ENCODE assay signal across 21 mouse cellular contexts in the genomic region with DNA sequence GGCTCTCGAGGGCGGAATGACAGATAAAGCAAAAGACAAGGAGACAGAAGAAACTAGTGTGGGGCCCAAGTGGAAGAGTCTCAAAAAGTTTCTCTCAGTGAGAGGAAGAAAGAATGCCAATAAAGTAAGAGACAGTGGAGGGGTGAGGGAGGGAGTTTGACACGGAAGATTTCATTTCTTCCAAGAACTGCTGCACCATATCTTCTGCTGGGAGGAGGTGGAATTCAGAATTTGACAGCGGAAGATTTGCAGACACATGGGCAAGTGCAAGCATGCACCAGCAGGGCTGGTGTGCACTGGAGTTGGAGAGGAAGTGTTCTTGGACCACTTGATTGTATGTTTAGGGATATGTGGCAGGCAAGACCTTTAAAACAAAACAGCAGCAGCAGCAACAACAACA.
DNase-seq lines count a peak whose midpoint lies in the region; ATAC-seq and TF ChIP-seq lines count a peak whose summit lies in the region.
"Had no signal": no experiment of that assay in that cellular context is flagged by ENCODE, and none has a peak within 500 bp of the region (broad histone marks: within the 10 kb centered on the region; RNA-seq: fewer than 3 reads in every experiment).

No protein-coding gene starts in this region.

- no peak overlapping the region for H3K9ac ChIP-seq in heart, embryonic 16.5 days (ENCODE audit: low read length)
- H3K9ac ChIP-seq in embryonic facial prominence, embryonic 14.5 days (ENCODE audit: low read depth, low read length) = no peak overlapping the region
- no peak overlapping the region for H3K9ac ChIP-seq in stomach, postnatal 0 days (ENCODE audit: low read length)
- H3K9ac ChIP-seq: liver, embryonic 13.5 days had no signal

- peak; percentile 64 for DNase-seq in heart, adult 11 months
- no peak for DNase-seq in heart, embryonic 10.5 days (ENCODE audit: low spot score)
- no peak for DNase-seq in heart, adult 18-20 months
- DNase-seq in embryonic facial prominence, embryonic 14.5 days (ENCODE audit: low spot score) = no peak
- DNase-seq in stomach, postnatal 0 days (ENCODE audit: low spot score) = no peak
- no peak for DNase-seq in gastrocnemius, adult 8-10 months (ENCODE audit: low spot score in 2 of 2)
- DNase-seq: adrenal gland, postnatal 36 days; B cell, adult 2 months; gastrocnemius, adult 2 months; layer of hippocampus, adult 9-11 months; liver, embryonic 13.5 days; lung, adult 2 months; right cerebral cortex, postnatal 14 days; thymus, postnatal 14 days had no signal

- WGBS in heart, embryonic 10.5 days = 59% methylated on average over 4 of the region's 4 CpGs
- WGBS in heart, embryonic 16.5 days = 51% methylated on average over 4 of the region's 4 CpGs
- 79% methylated on average over 4 of the region's 4 CpGs for WGBS in embryonic facial prominence, embryonic 14.5 days
- 66% methylated on average over 4 of the region's 4 CpGs for WGBS in stomach, postnatal 0 days

- no peaks in the 10 kb centered on the region for H3K27me3 ChIP-seq in heart, embryonic 10.5 days (ENCODE audit: insufficient read depth, poor library complexity, severe bottlenecking)
- H3K27me3 ChIP-seq in heart, embryonic 16.5 days (ENCODE audit: control insufficient read depth, insufficient read depth, low read length) = no peaks in the 10 kb centered on the region
- no peaks in the 10 kb centered on the region for H3K27me3 ChIP-seq in embryonic facial prominence, embryonic 14.5 days (replicated peaks; ENCODE audit: control insufficient read depth, insufficient read depth, low read length)
- no peaks in the 10 kb centered on the region for H3K27me3 ChIP-seq in stomach, postnatal 0 days (ENCODE audit: control insufficient read depth, insufficient read depth, low read length)
- H3K27me3 ChIP-seq: CH12.LX; liver, embryonic 13.5 days; Patski had no signal

- TF ChIP-seq EP300 in stomach, postnatal 0 days (optimal IDR thresholded peaks at IDR 0.05) = no peak

- H3K4me3 ChIP-seq in heart, embryonic 10.5 days = no peak overlapping the region
- H3K4me3 ChIP-seq in heart, embryonic 16.5 days (ENCODE audit: low read length) = no peak overlapping the region
- H3K4me3 ChIP-seq in embryonic facial prominence, embryonic 14.5 days (ENCODE audit: low read depth, low read length) = no peak overlapping the region
- no peak overlapping the region for H3K4me3 ChIP-seq in stomach, postnatal 0 days (ENCODE audit: low read depth, low read length)
- H3K4me3 ChIP-seq: gastrocnemius, adult 2 months; liver, embryonic 13.5 days had no signal

- H3K4me1 ChIP-seq in heart, embryonic 10.5 days = peaks cover 32% of the 10 kb centered on the region
- peaks cover 33% of the 10 kb centered on the region for H3K4me1 ChIP-seq in heart, embryonic 16.5 days (ENCODE audit: control insufficient read depth, insufficient read depth, low read length)
- peaks cover 27% of the 10 kb centered on the region for H3K4me1 ChIP-seq in embryonic facial prominence, embryonic 14.5 days (ENCODE audit: control insufficient read depth, insufficient read depth, low read length)
- 0 out of 2 replicates have a peak, but pooled peaks cover 10% of the 10 kb centered on the region for H3K4me1 ChIP-seq in stomach, postnatal 0 days (replicated peaks; ENCODE audit: control insufficient read depth, insufficient read depth)

- H3K27ac ChIP-seq in heart, embryonic 10.5 days = no peak overlapping the region
- peak overlapping the region; percentile 69 for H3K27ac ChIP-seq in heart, embryonic 16.5 days (ENCODE audit: low read length)
- 0 out of 2 replicates have a peak overlapping the region, but pooled peaks have one; percentile 10 for H3K27ac ChIP-seq in embryonic facial prominence, embryonic 14.5 days (replicated peaks; ENCODE audit: low read depth, low read length)
- H3K27ac ChIP-seq in stomach, postnatal 0 days (replicated peaks) = peak overlapping the region; percentile 61; the same call in 1 of the 2 replicates
- H3K27ac ChIP-seq: gastrocnemius, adult 2 months; hindbrain, postnatal 0 days; liver, embryonic 13.5 days had no signal

- no peak; the same call in 1 of the 2 replicates for ATAC-seq in heart, embryonic 16.5 days (replicated peaks; ENCODE audit: extremely low read depth, insufficient read depth, low FRiP score)
- ATAC-seq in embryonic facial prominence, embryonic 14.5 days (ENCODE audit: low read depth) = no peak
- no peak for ATAC-seq in stomach, postnatal 0 days (ENCODE audit: low FRiP score, low TSS enrichment)
- ATAC-seq: hindbrain, postnatal 0 days; intestine, embryonic 16.5 days; Patski had no signal

- H3K9me3 ChIP-seq in heart, embryonic 10.5 days = no peaks in the 10 kb centered on the region
- no peaks in the 10 kb centered on the region for H3K9me3 ChIP-seq in heart, embryonic 16.5 days (replicated peaks; ENCODE audit: control insufficient read depth, low read length)
- H3K9me3 ChIP-seq in embryonic facial prominence, embryonic 14.5 days (ENCODE audit: control insufficient read depth, low read length) = no peaks in the 10 kb centered on the region
- H3K9me3 ChIP-seq in stomach, postnatal 0 days (ENCODE audit: control insufficient read depth, low read length) = no peaks in the 10 kb centered on the region
- H3K9me3 ChIP-seq: liver, embryonic 13.5 days had no signal

- no peaks in the 10 kb centered on the region for H3K36me3 ChIP-seq in heart, embryonic 10.5 days
- H3K36me3 ChIP-seq in heart, embryonic 16.5 days (ENCODE audit: control insufficient read depth, insufficient read depth) = no peaks in the 10 kb centered on the region
- H3K36me3 ChIP-seq in embryonic facial prominence, embryonic 14.5 days (ENCODE audit: control insufficient read depth, insufficient read depth, low read length) = no peaks in the 10 kb centered on the region
- H3K36me3 ChIP-seq in stomach, postnatal 0 days (ENCODE audit: control insufficient read depth, insufficient read depth, low read length) = no peaks in the 10 kb centered on the region
- H3K36me3 ChIP-seq: G1E; liver, embryonic 13.5 days had no signal

- no peak for TF ChIP-seq CTCF in stomach, postnatal 0 days (IDR thresholded peaks at IDR 0.05; ENCODE audit: low read depth)

- H3K4me2 ChIP-seq in heart, embryonic 16.5 days (ENCODE audit: low read depth, low read length) = peak overlapping the region; percentile 8
- H3K4me2 ChIP-seq in embryonic facial prominence, embryonic 14.5 days (ENCODE audit: low read depth, low read length) = no peak overlapping the region
- H3K4me2 ChIP-seq in stomach, postnatal 0 days (replicated peaks; ENCODE audit: low read depth) = no peak overlapping the region
- H3K4me2 ChIP-seq: liver, embryonic 13.5 days; midbrain, embryonic 11.5 days had no signal
